Mouse (Mus musculus) embryonic fibroblast, embryonic 13.5 days (primary cell): ENCODE measurements at regions not wholly inside any gene's neighbourhood (a gene's known extent, or its start where the extent isn't known, plus 50 kb on each side); places are given as distances from the start of the nearest gene placed in this dataset.

Source experiments
- CTCF ChIP-seq: IDR thresholded peaks from 2 replicates; pipeline ENCODE4 v1.5.1; 2011; ENCODE audit warnings: mild to moderate bottlenecking, control low read depth, low read length, moderate library complexity, borderline replicate concordance; ENCODE audit not compliant: insufficient read depth
- POLR2A ChIP-seq: IDR thresholded peaks from 2 replicates; pipeline ENCODE4 v1.6.1; 2011; ENCODE audit warnings: low read depth, mild to moderate bottlenecking, control low read depth, low read length, moderate library complexity

GRCm38 (mm10) chr8:34473769-34474168 is 362.2 kb upstream of the Gm10131 start:
- TF ChIP-seq CTCF (no peak), POLR2A (no peak)
